Mouse (Mus musculus) myocyte (in vitro differentiated cells): Measurements from ENCODE around the gene Sytl3.

Experiments
- CEBPB ChIP-seq: IDR thresholded peaks from 2 replicates; pipeline ENCODE4 v1.6.1; 2011; ENCODE audit warnings: mild to moderate bottlenecking, moderate library complexity; ENCODE audit not compliant: poor library complexity, insufficient read depth, severe bottlenecking
- E2F4 ChIP-seq: IDR thresholded peaks from one replicate; pipeline ENCODE4 v1.6.1; 2011; ENCODE audit warnings: mild to moderate bottlenecking, control low read depth, moderate library complexity; ENCODE audit not compliant: insufficient read depth
- MAX ChIP-seq: IDR thresholded peaks from one replicate; pipeline ENCODE4 v1.6.1; 2011; ENCODE audit warnings: low read depth, mild to moderate bottlenecking, control low read depth
- MYOD1 ChIP-seq, 3 experiments: IDR thresholded peaks; one replicate each; pipeline ENCODE4 v1.6.1; 2011; ENCODE audit warnings: control low read depth in 2 of 3, low read depth in 2 of 3, mild to moderate bottlenecking in 2 of 3, moderate library complexity in 1 of 3; ENCODE audit not compliant: insufficient read length in 2 of 3, control insufficient read depth in 1 of 3
- MYOG ChIP-seq, 3 experiments: IDR thresholded peaks; one replicate each; pipeline ENCODE4 v1.6.1; 2011; ENCODE audit warnings: control low read depth in 2 of 3, low read depth in 2 of 3, mild to moderate bottlenecking in 2 of 3; ENCODE audit not compliant: insufficient read length in 2 of 3, control insufficient read depth in 1 of 3, insufficient read depth in 1 of 3
- POLR2A ChIP-seq: IDR thresholded peaks from one replicate; pipeline ENCODE4 v1.6.1; 2011; ENCODE audit warnings: low read depth, mild to moderate bottlenecking, control low read depth, moderate library complexity; ENCODE audit not compliant: insufficient read length
- REST ChIP-seq: IDR thresholded peaks from one replicate; pipeline ENCODE4 v1.6.1; 2011; ENCODE audit warnings: mild to moderate bottlenecking, control low read depth, moderate library complexity; ENCODE audit not compliant: insufficient read depth, insufficient read length
- USF1 ChIP-seq: IDR thresholded peaks from one replicate; pipeline ENCODE4 v1.6.1; 2011; ENCODE audit warnings: low read depth, mild to moderate bottlenecking, control low read depth, moderate library complexity

GRCm38 (mm10) chr17:6727996-6728610 lies 69.2 kb downstream of the Sytl3 start:
- TF ChIP-seq POLR2A: no peak
- TF ChIP-seq USF1: no peak
- no peak for TF ChIP-seq E2F4
- TF ChIP-seq REST: no peak
- TF ChIP-seq MYOG (IDR thresholded peaks at IDR 0.05; ENCODE audit: control insufficient read depth in 1 of 3, insufficient read depth in 1 of 3, insufficient read length in 2 of 3, low read depth in 2 of 3): no peak
- TF ChIP-seq MAX: no peak
- TF ChIP-seq MYOD1 (IDR thresholded peaks at IDR 0.05; ENCODE audit: control insufficient read depth in 1 of 3, insufficient read length in 2 of 3, low read depth in 2 of 3): no peak
- no peak for TF ChIP-seq CEBPB
